Mouse (Mus musculus) small intestine, adult 2 months (tissue): ENCODE results near the gene Arhgef15. TPM values are rescaled to one million over a fixed set of nuclear protein-coding genes. Genes with fewer than 3 reads are reported as not detected.
"Not testable (repeated sequence)": the region's sequence is repeated elsewhere in the genome, so short reads cannot be mapped to it uniquely, and the experiment has no call there.

ENCODE experiments used
- H3K27ac ChIP-seq: fragments of 200-500 bp; 2 replicates; pipeline ENCODE4 v1.5.1; 2012; ENCODE audit warnings: low read depth, low read length, control low read depth, inconsistent platforms; ENCODE audit not compliant: insufficient read depth
- H3K27me3 ChIP-seq: fragments of 200-500 bp; 2 replicates; pipeline ENCODE4 v1.6.1; 2012; ENCODE audit warnings: mild to moderate bottlenecking, moderate library complexity, low read length, inconsistent platforms; ENCODE audit not compliant: control insufficient read depth, insufficient read depth
- H3K36me3 ChIP-seq: fragments of 200-500 bp; 2 replicates; pipeline ENCODE4 v1.6.1; 2012; ENCODE audit warnings: mild to moderate bottlenecking, low read length, control low read depth, inconsistent platforms; ENCODE audit not compliant: control insufficient read depth, insufficient read depth
- H3K4me1 ChIP-seq: fragments of 200-500 bp; 2 replicates; pipeline ENCODE4 v1.6.1; 2012; ENCODE audit warnings: low read length, inconsistent platforms, mixed read lengths; ENCODE audit not compliant: control insufficient read depth, insufficient read depth, insufficient read length
- H3K4me3 ChIP-seq: fragments of 200-500 bp; 2 replicates; pipeline ENCODE4 v1.5.1; 2012; ENCODE audit warnings: low read depth, mild to moderate bottlenecking, control low read depth, inconsistent platforms, low read length, moderate library complexity
- CTCF ChIP-seq: fragments of 200-500 bp; IDR thresholded peaks from 2 replicates; pipeline ENCODE4 v1.5.1; 2012; ENCODE audit warnings: low read depth, mild to moderate bottlenecking, control low read depth, inconsistent platforms, low read length, moderate library complexity, mixed read lengths; ENCODE audit not compliant: insufficient replicate concordance, insufficient read length; ENCODE audit errors: extremely low read depth
- POLR2A ChIP-seq: fragments of 200-500 bp; IDR thresholded peaks from 2 replicates; pipeline ENCODE4 v1.6.1; 2012; ENCODE audit warnings: low read depth, mild to moderate bottlenecking, control low read depth, inconsistent platforms, low read length, moderate library complexity
- WGBS: fragments of 180-500 bp; shearing (Covaris S2); methylation state at CpG from one replicate; pipeline ENCODE4 v1.1.7; 2018; 5-methylcytosine and 5-hydroxymethylcytosine counted together
- polyA plus RNA-seq: library from polyadenylated mRNA; depleted of rRNA; stranded (reverse); fragments of >200 nt; gene quantifications from 2 replicates; pipeline ENCODE4 v1.2.3, GENCODE M21; 2012

Gene Arhgef15
- polyA plus RNA-seq, 1 experiment = 19.5 TPM

- H3K27ac ChIP-seq = no peak overlapping the region
- H3K4me3 ChIP-seq = no peak overlapping the region
- WGBS = 13% methylated on average over 12 of the region's 12 CpGs
- H3K27me3 ChIP-seq = no peaks in the 10 kb centered on the region
- H3K36me3 ChIP-seq = no peaks in the 10 kb centered on the region
- TF ChIP-seq POLR2A (no peak), CTCF (no peak)
- no peaks in the 10 kb centered on the region for H3K4me1 ChIP-seq
Measured at GRCm38 (mm10) chr11:68947542-68947993, 9.7 kb downstream of the Arhgef15 start.

DNA sequence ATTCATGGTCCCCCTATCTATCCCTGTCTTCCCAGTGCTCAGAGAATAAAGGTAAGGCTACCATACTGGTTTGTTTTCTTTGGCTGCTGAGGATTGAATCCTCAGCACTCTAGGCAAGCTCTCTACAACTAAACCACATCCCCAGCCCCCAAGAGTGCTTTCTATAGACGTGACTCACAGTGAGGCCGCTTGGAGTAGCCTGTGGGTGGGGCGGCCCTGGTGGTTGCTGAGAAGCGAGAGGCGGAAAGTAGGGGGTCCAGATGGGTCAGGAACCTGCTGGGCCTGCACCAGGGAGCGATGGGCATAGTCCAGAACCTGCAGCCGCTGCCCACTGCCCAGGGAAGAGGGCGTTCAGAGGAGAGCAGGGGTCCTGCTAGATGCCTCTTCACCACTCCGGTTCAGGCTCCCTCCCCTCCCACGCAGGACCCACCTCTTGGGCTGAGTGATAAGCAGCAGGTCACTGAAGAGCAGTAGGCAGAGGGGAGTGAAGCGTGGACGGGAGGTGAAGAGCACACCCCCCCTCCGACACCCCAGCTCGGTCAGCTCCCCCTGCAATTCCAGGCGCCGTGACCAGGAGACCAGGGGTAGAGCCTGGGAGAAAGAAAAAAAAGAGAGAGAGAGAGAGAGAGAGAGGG lies 10.4 kb downstream of the Arhgef15 start:
- TF ChIP-seq POLR2A (no peak), CTCF (no peak)
- H3K4me3 ChIP-seq = no peak overlapping the region
- H3K4me1 ChIP-seq = no peaks in the 10 kb centered on the region
- no peaks in the 10 kb centered on the region for H3K27me3 ChIP-seq
- no peaks in the 10 kb centered on the region for H3K36me3 ChIP-seq
- no peak overlapping the region for H3K27ac ChIP-seq
- 32% methylated on average over 16 of the region's 16 CpGs for WGBS

DNA sequence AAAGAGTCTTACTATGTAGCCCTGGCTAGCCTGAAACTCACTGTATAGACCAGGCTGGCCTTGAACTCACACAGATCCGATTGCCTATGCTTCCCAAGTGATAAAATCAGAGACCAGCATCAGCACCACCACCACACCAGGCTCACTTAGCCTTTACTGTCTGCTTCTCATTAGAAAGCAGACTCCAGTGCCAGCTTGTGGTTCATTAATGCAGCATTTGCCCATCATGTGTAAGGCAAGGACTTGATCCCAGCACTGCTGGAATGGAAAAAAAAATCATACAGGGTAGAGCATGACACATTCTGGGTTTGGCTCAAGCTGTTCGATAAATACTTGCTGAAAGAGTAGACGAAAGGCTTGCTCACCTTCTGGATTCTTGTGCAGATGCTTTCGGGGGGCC lies 11.3 kb downstream of the Arhgef15 start:
- WGBS = 86% methylated on average over 4 of the region's 4 CpGs
- H3K27ac ChIP-seq = no peak overlapping the region
- no peaks in the 10 kb centered on the region for H3K4me1 ChIP-seq
- TF ChIP-seq POLR2A (no peak), CTCF (no peak)
- no peaks in the 10 kb centered on the region for H3K27me3 ChIP-seq
- H3K36me3 ChIP-seq = no peaks in the 10 kb centered on the region
- no peak overlapping the region for H3K4me3 ChIP-seq

DNA sequence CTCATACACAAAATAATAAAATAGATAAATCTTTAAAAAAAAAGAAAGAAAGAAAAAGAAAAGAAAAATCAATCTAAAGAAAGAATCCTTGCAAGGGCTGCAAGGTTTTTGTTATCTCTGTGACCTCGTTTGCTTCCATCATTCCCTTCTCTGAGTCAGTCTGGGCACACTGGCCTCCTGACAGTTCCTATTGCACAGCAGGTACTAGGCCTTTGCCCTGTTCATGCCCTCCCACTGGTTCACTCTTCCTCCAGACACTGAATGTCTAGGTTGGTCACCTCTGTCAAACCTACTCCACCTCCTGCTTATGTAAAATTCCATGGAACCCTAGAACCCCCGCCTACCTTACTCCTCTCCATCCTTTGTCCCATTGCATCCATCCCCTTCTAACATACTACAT lies 12.0 kb downstream of the Arhgef15 start:
- Histone ChIP-seq H3K27ac (no peak overlapping the region), H3K4me3 (no peak overlapping the region), H3K4me1 (no peaks in the 10 kb centered on the region), H3K27me3 (no peaks in the 10 kb centered on the region), H3K36me3 (no peaks in the 10 kb centered on the region)
- 75% methylated on average over 2 of the region's 2 CpGs for WGBS
- no peak for TF ChIP-seq POLR2A
- no peak for TF ChIP-seq CTCF

- Histone ChIP-seq H3K4me1 (no peaks in the 10 kb centered on the region), H3K4me3 (no peak overlapping the region), H3K27ac (no peak overlapping the region), H3K36me3 (no peaks in the 10 kb centered on the region), H3K27me3 (no peaks in the 10 kb centered on the region)
- TF ChIP-seq CTCF = no peak
- no peak for TF ChIP-seq POLR2A
- 90% methylated on average over 8 of the region's 8 CpGs for WGBS
Measured at GRCm38 (mm10) chr11:68942731-68943130, 14.5 kb downstream of the Arhgef15 start.

- H3K27ac ChIP-seq = no peak overlapping the region
- no peaks in the 10 kb centered on the region for H3K27me3 ChIP-seq
- no peaks in the 10 kb centered on the region for H3K36me3 ChIP-seq
- TF ChIP-seq POLR2A (no peak), CTCF (no peak)
- H3K4me3 ChIP-seq = no peak overlapping the region
- WGBS = 31% methylated on average over 4 of the region's 4 CpGs
- no peaks in the 10 kb centered on the region for H3K4me1 ChIP-seq
Measured at GRCm38 (mm10) chr11:68940516-68940915, 16.8 kb downstream of the Arhgef15 start.

- Histone ChIP-seq H3K36me3 (no peaks in the 10 kb centered on the region), H3K4me1 (no peaks in the 10 kb centered on the region), H3K27ac (peak overlapping the region; percentile 10), H3K4me3 (peak overlapping the region; percentile 50), H3K27me3 (no peaks in the 10 kb centered on the region)
- under 1% methylated on average over 16 of the region's 16 CpGs for WGBS
- TF ChIP-seq CTCF (no peak), POLR2A (no peak; the same call in 1 of the 2 replicates)
Measured at GRCm38 (mm10) chr11:68939451-68940304, 17.6 kb downstream of the Arhgef15 start.

- H3K4me3 ChIP-seq, H3K27ac ChIP-seq, H3K4me1 ChIP-seq, H3K27me3 ChIP-seq, H3K36me3 ChIP-seq: not testable (repeated sequence)
- whole genome bisulfite sequencing = 87% methylated on average over 4 of the region's 4 CpGs
Measured at GRCm38 (mm10) chr11:68936951-68937350, 20.3 kb downstream of the Arhgef15 start.
